Mouse (Mus musculus) 3134 (cell line): ENCODE data around the gene Cep164.

Experiments
- DNase-seq: peaks from one replicate; pipeline ENCODE4 v3.0.0-alpha.2; 2011; ENCODE audit warnings: low spot score; ENCODE audit not compliant: insufficient read length; ENCODE audit errors: extremely low read depth

The Cep164 gene

DNA sequence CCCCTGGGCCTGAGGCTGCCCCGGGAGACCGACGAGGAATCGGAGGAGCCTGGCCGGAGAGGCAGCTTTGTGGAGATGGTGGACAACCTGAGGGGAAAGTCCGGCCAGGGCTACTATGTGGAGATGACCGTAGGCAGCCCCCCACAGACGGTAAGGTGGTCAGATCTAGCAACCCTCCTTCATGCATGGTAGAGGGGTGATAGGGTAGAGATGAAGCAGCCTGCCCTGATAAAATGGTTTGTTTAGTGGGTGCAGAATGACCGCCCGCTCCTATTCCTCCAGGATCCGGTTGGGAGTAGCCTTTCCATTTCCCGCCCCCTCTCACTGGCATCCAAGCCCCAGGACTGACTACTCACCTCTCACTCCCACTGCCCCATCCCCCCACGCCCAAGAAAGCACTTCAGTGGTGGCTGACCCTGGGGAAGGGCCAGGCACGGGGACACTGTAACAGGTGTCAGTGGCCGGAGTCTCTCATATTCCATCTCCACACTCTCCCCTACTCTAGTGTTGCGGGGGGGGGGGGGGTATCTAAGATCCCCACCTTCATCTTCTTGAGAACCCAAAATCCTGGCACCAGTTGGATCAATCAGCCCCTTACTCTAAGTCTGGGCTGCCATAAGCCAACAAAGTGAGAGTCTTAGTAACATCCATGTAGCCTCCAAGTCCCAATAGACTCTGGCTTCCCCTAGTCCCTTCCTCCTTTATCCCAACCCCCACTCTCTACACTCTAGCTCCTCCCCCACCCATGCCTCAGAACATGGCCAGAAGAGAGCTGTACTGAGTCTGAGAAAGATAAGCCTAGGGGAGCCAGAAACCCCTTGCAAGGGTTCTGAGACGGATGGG, 10.9 kb upstream of the Cep164 start:
- DNase-seq: no peak

DNA sequence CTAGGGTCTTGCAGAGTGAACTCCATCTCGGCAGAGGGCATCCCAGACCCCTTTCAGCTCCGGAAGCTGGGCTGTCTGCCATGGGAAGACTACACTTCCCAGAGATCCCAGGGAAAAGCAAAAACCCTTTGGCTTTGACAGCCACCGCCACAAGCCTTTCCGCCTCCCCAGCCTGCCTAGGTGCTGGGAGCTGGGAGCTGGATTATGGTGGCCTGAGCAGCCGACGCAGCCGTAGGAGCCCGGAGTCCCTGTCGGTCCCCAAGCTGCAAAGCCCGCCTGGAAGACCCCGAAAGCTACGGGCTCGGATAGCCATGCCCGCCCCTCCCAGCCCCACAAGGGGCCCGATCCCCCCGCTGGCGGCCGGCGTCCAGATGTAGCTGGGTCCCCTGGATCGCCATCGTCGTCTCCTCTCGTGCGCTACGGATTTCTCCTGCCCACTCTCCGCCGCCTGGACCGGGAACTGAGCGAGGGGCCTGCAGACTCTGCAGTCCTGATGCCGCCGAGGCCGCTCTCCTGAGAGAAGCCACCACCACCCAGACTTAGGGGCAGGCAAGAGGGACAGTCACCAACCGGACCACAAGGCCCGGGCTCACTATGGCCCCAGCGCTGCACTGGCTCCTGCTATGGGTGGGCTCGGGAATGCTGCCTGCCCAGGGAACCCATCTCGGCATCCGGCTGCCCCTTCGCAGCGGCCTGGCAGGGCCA, 10.1 kb upstream of the Cep164 start, which contains the start of gene Bace1:
Bace1 (plus strand) TSS at position 147 of the 705 bp plus-strand sequence.
- DNase-seq: peak; percentile 63

DNA sequence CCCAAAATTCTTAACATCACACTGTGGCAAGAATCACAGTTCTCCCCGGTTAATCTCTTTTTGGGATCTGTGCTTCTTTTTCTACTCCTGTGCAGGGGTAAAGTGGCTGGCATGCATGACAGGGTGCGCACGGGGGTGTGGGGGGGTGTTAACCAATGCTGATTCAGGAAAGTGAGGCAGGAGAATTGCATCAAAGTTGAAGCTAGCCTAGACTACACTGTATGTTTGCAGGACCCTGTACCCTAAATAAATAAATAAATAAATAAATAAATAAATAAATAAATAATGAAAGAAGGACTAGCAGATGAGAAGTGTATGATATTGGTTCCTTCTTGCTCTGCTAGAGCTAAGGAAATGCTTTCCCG, 9.6 kb upstream of the Cep164 start:
- no peak for DNase-seq

DNA sequence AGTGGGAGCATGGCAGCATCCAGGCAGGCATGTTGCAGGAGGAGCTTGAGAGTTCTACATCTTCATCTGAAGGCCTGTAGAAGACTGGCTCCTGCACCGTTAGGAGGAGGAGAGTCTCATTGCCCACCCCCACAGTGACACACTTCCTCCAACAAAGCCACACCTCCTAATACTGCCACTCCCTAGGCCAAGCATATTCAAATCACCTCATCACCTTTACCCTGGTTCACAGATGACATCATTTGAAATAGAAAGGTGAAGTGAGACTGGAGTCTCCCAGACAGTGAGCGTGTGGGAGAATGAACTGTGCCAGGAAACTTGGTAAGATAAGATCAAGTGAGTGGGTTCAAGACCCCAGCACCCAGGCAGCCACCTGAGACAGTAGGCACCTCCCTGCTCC, 5.0 kb upstream of the Cep164 start:
- no peak for DNase-seq

DNA sequence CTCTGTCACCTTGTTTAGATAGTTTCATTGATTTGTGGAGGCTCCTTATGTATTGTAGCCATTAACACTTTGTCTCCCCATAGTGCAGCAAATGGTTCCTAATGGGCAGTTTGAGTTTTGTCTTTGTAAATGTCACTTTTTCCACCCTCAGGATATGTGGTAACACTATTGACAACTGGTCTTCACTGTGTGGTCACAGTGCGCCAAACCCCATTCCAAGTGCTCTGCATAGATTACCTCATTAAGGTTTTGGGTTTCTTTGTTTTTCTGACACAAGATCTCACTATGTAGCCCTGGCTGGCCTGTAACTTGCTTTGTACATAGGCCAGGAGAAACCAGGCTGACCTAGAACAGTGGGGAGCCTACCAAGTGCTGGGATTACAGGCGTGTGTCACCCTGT, 4.4 kb upstream of the Cep164 start:
- DNase-seq: no peak

DNA sequence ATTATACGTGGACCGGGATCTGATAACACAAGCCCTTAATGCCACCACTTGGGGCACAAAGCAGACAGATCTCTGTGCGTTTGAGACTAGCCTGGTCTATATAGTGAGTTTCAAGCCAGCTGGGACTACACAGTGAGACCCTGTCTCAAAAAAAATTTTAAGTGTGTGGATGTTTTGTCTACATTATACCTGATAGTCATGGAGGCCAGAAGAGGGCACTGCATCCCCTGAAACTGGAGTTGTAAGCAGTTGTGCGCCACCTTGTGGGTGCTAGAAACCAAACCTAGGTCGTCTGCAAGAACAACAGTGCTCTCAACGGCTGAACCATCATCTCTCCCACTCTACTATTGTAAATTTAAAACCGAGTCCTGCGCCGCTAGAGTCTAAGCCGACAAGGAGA, 616 bp upstream of the Cep164 start:
- no peak for DNase-seq

DNA sequence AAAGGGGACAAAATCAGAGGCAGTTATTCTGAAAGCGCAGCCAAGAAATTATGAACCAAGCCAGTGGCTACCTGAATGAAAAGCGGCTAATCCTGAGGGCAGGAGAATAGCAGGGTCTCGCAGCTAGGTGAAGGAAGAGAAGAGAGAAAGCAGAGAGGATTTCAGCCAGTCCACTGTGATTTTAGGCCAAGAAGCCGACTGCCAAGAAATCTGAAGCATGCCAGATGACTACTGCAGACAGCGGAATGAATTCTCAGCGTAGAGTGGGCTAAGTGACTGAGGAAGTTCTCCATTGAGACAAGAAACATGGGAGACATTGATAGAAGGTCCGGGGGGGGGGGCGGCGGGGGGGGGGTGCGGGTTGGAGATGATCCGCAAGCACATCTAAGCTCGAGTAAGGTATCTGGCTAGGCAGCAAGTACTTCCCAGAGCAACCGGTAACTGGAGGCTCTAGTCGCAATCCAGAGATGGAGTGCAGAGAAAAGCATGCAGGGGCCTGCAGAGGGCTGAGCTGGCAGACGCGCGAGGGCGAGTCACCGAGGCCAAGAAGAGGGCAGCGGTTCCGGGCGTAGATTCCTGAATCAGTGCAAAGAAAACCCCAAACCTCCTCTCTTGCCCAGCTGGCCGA, 714 bp downstream of the Cep164 start:
- DNase-seq: no peak

DNA sequence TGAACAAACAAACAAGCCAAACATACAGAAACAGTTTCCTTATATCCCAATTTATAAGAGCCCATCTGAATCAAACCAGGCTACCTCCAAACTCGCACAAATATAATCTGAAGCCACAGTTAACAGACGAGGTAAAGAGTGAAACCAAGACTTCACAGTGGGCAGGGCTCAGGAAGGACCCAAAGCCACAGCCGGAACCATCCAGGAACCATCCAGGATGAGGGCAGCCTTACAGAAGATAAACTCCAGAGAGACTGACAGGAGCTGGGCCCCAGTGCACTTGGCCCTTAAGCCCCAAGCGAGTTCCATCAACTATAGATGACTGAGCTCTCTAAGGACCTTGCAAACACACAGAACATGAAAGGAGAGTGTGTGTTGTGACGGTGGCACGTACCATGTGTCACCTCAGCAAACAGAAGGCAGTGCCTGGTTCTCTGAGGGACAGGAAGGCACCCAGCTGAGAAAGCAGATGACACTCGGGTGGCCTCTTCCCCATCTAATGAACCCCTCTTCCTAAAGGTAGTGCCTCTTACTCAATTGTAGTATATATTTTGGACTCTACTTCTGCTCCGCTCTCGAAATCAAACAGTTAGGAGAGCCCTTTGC, 10.0 kb downstream of the Cep164 start:
- no peak for DNase-seq

DNA sequence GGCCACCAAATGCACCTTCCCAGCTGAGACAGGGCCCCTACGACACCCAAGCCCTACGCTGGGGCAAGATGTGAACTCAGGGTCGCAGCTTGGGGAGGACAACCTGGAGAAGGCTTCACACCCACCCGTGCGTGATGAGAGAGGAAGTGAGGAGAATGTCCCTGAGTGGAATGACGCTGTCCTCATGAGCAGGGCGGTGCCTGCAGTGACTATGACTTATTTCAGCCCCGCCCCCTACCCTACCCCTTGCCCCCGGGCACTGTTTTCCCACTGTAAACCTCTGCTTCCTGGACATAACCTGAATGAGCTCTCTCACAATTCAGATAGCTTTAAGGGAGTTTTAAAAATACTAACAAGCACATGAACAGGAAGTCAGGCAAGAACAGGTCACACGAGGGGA, 13.0 kb downstream of the Cep164 start:
- no peak for DNase-seq

DNA sequence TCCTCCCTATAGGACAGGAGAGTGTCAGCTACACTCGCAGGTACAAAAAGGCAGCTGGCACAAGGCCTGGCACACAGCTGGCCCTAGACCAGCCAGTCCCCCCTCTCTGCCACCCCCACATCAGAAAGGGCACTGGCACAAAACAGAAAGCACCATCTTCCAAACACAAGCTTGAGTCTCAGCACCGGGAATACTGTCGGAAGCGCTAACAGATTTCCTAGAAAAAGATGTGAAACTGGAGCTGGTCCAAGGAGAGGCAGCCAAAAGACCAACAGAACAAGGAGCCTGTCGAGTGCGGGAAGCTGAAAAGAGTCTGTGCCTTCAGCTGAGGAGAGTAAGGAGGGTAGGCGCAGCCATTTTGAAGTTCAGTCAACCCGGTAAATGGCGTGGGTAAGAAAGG, 13.4 kb downstream of the Cep164 start:
- no peak for DNase-seq

DNA sequence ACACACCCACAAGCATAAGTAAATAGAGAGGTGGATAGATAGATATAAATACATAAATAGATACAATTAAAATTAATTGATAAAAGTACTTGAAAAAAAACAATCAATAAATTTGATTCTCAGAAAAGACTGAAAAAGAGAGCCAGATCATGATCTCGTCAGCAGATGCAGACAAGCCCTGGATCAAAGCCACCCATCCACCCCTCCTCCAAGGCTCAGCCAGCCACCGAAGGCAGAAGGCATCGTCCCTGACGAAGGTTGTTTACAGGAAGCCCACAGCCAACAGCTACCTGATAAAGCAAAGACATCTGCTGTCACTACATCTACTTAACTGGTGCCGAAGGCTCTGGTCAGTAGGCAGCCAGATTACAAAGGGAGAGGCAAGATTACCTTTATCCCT, 16.5 kb downstream of the Cep164 start:
- DNase-seq: no peak

DNA sequence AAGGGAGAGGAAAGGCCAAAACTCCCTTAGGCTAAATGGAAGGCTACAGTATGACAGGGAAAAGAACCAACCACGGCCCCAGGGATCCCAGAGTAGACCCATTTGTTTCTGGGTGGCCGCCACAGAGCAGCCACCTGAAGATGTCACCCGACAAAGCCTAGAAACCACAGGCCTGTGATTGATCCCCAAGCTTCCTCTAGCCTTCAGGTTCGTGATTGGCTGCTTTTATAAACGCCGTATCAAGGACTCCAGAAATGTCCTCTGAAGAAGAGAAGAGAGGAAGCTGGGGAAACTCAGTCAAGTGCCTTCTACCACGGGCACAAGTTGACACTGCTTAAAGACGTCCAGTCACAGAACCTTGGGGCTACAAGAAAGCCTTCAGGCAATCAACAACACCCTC, 20.7 kb downstream of the Cep164 start:
- DNase-seq: no peak

DNA sequence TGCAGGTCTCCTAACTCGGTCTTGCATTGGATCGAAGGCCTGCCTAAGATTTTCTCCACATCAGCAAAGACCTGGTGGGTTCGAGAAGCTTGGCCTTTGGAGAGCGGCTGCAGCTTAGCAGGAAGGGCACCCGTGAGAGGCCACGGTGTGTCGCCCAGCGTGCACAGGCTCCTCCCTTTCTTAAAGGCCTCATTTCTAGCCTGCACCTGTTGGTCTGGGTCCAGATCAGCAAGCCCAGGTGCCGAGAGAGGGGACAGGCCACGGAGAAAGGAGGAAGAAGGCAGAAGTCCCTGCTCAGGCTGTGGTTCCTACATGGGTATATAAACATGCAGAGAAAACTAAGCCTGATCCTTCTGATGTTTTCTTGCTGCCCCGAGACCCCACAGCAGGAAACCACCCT, 21.2 kb downstream of the Cep164 start:
- no peak for DNase-seq

DNA sequence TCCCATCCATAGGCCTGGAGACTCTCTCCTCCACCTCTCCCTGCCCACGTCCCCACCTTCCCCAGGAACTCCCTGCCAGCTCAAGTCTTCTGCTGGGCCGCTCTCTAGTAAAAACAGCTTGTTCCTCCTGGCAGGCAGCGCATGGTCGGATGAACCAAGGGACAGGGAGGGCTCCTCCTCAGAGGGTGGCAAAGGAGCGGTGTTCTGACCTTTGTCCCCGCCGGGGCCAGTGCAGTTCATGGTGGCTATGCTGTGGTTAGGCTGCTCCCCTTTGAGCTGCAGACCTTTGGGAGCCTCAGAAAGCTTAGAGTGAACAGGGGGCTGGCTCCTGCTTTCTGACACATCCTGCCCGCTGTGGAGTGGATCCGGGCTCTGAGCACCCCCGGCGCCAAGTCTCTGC, 21.6 kb downstream of the Cep164 start:
- DNase-seq: no peak

DNA sequence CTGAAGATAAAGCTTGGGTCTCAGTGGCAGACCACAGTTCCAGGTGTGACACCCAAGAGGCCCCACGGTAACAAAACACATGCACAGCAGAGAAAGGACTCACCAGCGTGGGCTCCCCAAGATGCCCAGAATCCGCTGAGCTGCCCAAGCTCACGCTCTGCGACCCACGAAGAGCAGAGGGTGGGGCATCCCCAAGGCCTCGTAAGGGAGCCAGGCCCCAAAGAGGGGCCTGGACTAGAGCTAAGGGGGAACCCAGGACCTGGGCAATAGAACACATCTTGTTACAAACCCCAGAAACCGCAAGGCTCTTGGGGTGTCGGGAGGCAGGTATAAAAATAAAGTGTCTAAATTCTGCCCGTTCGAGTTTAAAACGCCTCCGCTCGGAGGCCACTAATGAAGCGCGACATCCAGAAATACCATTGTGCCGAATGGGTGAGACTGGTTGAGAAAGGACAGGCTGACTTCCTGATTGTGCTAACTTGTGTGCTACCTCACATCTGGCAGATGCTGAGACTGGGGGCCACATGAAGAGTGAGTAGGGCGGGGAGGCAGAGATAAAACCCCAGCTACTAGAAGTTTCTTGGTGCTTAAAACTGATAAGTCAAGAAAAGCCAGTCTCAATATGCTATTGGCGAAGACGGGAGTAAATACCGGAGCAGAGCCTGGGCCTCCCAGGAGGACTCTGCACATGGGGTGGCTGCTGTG, 25.3 kb downstream of the Cep164 start:
- no peak for DNase-seq

DNA sequence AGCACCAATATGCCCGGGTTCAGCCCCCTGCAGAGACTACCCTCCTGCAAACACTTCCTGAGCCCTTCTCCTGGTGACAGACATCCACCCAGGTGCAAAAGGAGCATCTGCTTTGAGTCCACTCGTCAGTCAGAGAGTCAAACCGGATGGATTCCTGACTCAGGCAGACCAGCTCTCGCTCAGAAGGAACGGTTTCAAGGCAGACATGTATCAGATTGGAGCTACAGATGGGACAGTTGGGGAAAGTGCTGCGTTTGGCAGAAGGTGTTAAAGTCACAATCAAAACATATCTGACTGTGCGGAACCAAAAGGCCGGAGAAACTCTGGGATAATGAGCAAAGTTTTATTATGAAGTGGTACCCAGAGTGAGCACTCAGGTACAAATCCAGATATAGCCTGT, 29.1 kb downstream of the Cep164 start:
- no peak for DNase-seq

DNA sequence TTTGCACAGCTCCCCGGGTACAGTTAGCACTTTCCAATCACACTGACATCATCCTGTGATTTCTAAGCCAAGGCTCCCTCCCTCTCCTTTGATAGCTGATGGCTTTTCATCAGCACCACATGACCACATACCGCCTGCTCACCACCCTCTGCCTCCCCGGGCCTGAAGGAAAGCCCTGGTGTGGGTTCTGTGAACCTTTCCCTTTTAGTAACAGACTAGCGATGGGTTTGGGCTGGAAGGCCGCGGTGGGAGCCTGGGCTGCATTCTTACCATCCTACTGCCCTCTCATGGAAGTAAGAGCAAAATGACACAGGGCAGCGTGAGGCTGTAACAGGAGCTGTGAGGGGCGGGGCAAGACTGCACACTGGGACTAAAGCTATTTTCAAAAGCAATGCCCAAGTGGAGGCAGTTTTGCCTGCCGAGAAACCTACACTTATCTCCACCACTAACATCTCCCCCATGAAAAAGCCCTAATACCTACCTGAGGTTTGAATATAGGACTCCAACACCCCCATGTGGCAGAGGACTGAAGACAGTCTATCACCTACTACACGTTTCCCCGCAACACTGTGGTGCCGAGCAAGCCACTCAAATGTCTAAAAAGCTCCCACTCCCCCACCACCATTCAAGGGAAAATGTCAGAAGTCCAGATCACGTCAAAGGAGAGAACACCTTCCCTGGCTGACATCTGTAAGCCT, 29.9 kb downstream of the Cep164 start:
- peak; percentile 31 for DNase-seq

DNA sequence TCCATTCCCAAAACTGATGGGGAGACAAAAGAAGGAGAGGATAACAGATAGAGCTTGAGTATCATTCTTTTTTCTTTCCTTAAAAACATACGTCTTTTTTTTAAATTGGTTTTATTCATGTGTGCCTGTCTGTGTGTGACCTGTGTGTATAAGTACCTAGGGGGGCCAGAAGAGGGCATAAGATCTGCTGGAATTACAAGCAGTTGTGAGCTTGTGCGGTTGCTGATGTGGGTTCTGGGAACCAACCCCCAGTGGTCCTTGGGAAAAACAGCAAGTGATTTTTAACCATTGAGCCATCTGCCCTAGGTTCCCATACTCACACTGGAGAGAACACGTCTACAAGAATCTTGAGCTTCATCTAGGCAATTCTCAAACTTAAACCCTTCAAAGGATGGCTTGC, 31.2 kb downstream of the Cep164 start:
- DNase-seq: no peak

DNA sequence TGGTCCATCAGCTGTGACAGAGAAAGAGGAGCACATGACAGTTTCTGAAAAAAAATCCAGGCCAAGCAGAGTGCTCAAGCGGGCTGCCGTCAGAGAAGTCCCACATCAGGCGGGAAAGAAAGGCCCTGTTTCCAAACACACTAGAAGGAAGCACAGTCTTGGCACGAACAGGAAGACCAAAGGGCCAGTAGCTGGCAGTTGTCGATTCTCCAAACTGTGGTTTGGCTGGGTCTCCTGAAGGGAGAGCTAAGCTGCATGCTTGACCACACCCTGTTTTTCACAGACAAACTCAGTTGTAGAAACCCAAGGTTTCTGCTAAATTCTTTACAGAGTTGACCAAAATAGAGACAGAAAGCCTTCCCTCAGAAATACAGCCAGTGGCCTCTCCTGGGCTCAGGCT, 32.8 kb downstream of the Cep164 start:
- DNase-seq: peak; percentile 73

DNA sequence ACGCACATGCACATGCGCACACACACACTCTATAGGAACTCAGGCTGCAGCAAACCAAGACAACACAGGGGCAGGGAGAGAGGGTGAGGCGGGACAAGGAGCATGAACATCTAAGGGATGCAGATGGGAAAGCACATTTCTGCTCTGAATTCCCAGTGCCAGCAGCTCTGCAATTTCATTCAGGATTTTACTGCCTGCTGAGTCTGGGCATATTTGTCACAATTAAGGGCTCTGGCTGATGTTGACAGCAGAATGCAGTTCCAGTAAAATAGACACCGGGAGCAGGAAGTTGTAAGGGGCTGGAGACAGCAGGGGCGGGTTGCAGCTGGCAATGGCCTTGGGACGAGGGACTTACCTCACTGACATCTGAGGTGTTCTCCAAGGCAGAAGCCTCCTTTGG, 34.8 kb downstream of the Cep164 start:
- no peak for DNase-seq
